Mouse (Mus musculus) Muller cell, postnatal 12 days (primary cell): ENCODE measurements around the gene Fcrla.
A peak's percentile ranks its signal among the peaks of the same experiment; 100 is the strongest.

Experiments used
- DNase-seq: peaks from one replicate; pipeline ENCODE4 v3.0.0-alpha.2; 2015; ENCODE audit errors: inconsistent ontology term

Fcrla gene

DNA sequence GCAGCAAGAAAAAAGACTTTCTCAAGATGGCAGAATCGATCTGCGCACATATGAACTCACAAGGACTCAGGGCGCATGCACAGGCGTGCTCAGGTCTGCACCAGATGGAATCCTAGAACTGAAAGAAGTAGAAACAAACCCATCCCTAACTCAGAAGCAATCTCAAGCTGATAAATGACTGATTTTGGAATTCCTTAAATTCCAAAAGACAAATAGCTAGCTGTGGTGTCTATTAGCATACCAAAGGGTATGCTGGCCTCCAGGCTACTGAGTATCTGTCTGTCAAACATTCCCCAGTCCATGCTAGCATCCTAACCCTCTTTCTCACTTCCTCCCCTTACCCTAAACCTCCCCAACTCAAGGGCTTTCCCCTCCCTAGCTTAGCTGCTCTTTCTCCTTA, 38.1 kb downstream of the Fcrla start:
- peak; percentile 49 for DNase-seq

GRCm38 (mm10) chr1:170886044-170886458, 41.3 kb downstream of the Fcrla start:
- DNase-seq = no peak

GRCm38 (mm10) chr1:170884978-170885561, 42.3 kb downstream of the Fcrla start, which contains the start of the genes Gm26620 and Dusp12:
TSS of gene Gm26620 (plus strand) at chr1:170885065.
TSS of gene Dusp12 (minus strand) at chr1:170885540.
- DNase-seq = peak; percentile 88

- no peak for DNase-seq
These were observed 43.0 kb downstream of the Fcrla start for GRCm38 (mm10) chr1:170884390-170884789.

DNA sequence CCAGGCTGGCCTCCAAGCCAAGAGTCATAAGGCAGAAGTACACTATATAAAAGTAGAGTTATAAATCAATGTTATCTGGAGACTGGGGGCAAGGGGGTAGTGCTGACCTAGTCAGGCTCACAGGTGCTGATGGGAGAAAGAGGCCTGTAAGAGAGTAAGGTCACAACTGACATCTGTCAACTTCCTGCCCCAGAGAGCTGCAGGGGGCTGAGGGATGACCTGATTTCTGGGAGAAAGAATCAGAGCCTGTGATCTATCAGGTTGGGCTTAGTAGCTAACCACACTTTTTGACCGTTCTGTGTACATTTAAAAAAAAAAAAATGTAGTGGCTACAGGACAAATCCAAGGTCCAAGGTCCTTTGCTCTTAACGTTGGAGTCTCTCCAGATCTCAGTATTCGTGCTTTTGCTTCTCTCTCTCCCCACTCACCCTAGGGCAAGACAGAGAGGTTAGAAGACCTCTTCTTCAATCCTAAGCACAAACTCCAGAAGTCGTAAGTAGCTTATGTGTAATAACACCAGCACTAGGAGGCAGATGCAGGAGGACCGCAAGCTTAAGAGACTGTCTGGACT, 44.4 kb downstream of the Fcrla start:
- no peak for DNase-seq

DNA sequence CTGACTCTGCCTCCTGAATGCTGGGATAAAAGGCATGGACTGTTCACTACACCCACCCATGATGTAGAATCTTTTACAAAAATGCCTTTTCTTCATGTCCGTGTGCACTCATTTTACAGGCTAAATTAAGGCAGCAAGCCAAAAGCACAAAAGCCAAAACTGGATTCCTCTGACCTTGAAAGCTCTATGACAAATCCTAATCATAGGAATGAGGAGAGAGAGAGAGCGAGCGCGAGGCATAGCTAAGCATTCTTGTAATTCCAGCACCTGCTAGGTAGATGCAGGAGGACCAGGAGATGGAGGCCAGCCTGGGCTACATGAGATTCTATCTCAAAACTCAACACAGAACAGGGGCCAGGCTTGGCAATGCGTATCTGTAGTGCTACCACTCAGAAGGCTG, 50.5 kb downstream of the Fcrla start:
- DNase-seq = no peak

- DNase-seq = no peak
These were observed 51.7 kb downstream of the Fcrla start for GRCm38 (mm10) chr1:170875676-170876075.

- DNase-seq = no peak
These were observed 55.4 kb downstream of the Fcrla start for GRCm38 (mm10) chr1:170871961-170872360.

DNA sequence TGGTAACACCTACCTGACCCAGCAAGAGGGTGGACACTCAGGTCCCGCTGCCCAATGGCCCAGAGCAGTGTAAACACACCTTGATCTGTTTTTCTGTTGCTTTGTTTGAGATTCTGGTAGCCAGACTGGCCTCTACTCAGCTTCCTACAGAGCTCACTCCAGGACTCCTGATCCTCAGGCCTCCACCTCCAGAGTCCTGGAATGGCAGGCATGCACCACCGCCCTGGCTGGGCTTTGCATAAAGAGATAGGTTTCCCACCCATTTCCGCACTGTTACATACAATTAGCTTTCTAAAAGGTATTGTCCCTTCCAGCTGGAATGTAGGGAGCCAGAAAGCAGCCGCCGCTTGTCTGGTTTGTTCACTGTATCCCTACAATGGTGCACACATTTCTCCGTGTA, 56.0 kb downstream of the Fcrla start:
- DNase-seq = no peak

- DNase-seq = no peak
These were observed 58.5 kb downstream of the Fcrla start for GRCm38 (mm10) chr1:170868905-170869283.

- DNase-seq = peak; percentile 77
These were observed 59.1 kb downstream of the Fcrla start for GRCm38 (mm10) chr1:170868107-170868904.

GRCm38 (mm10) chr1:170867691-170868105, 59.7 kb downstream of the Fcrla start, which contains the start of gene Atf6:
TSS of gene Atf6 (minus strand) at chr1:170867771.
- DNase-seq = peak; percentile 97
